Mouse (Mus musculus): ENCODE results near the gene Gm20683. TPM values are rescaled to one million over a fixed set of nuclear protein-coding genes. Genes with fewer than 3 reads are reported as not detected.

Gene Gm20683
- polyA plus RNA-seq, 1 experiment from 2014 or later = 1.3 TPM

DNA sequence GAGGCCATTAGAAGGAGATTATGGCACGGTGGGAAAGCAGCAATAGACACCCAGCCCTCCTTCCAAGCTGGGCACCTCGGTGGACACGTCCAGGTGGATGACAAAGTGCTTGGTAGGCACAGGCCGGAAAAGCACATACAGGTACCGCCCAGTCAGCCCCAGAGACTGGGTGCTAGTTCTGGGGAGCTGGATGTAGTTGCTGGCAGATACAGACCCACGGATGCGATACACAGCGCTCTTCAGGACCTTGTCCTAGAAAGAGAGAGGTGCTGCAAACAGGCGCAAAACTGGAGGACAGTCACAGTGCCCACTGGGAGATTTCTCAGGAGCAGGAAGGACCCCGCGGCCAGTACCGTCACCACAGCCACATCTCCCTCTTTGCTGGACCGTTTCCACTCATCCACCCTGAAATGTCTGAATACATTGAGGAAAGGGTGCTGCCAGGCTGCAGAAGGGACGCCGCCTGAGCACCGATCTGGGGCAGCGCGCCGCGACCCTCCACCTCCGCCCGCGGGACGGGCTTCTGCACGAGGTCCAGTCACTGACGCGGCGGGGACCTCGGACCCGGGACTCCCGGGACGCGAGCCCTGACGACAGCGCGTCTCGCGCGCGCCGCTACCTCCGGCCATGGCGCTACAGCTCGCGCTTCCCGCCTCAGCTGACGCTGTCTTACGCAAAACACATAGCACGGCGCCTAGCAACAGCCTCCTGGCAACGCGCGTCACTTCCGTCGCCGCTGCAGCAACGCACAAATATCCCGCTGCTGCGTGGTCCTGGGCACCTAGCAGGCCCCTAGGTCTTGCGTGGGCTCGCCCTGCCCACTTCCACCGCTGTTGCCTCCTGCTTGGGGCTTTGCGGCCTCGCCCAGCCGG is 19.5 kb upstream of the Gm20683 start, which contains the start of gene Wdr90:
Gene Wdr90, minus strand, starts transcription at position 670 of the 872 bp plus-strand sequence.
- Histone ChIP-seq H3K9ac (ENCODE audit: low read depth, low read length) (peak within 1 kb of the TSS; percentile 80), H3K4me2 (replicated peaks; ENCODE audit: low read depth, low read length) (peak within 1 kb of the TSS; percentile 89), H3K27me3 (ENCODE audit: control insufficient read depth, insufficient read depth, low read length) (no peaks in the 10 kb centered on the region), H3K36me3 (ENCODE audit: control insufficient read depth, insufficient read depth, low read length) (no peaks in the 10 kb centered on the region), H3K4me3 (ENCODE audit: low read depth, low read length) (peak within 1 kb of the TSS; percentile 49), H3K27ac (ENCODE audit: low read depth, low read length) (peak within 1 kb of the TSS; percentile 66), H3K9me3 (ENCODE audit: control insufficient read depth, low read length) (no peaks in the 10 kb centered on the region), H3K4me1 (replicated peaks; ENCODE audit: control insufficient read depth, insufficient read depth, low read length) (peaks cover 8% of the 10 kb centered on the region)
- ATAC-seq (ENCODE audit: low FRiP score) (peak; percentile 93), DNase-seq (ENCODE audit: low spot score) (peak; percentile 94)
- WGBS = 4% methylated on average over 65 of the region's 65 CpGs

DNA sequence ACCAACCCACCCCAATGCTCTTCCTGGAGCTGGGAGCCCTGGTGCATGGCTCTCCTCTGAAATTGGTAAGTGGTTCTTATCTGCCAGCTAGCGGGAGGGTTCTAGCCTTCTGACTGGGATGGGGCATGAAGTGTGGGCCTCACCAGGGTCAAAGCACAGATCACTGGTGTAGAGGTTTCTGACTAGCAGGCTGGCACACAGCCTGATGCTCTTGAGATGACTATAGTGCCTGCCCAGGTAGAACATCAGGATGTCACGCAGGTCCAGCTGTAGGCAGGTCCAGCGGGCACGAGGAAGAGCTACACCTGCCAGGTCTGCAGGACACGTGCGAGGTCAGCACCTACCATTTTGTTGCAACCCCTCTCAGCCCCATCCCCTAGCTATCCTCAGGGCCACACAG is 18.7 kb upstream of the Gm20683 start:
- 93% methylated on average over 6 of the region's 6 CpGs for WGBS
- Histone ChIP-seq H3K9ac (ENCODE audit: low read depth, low read length) (peak overlapping the region; percentile 80; the same call in 1 of the 2 replicates), H3K27ac (ENCODE audit: low read depth, low read length) (no peak overlapping the region), H3K36me3 (ENCODE audit: control insufficient read depth, insufficient read depth, low read length) (no peaks in the 10 kb centered on the region), H3K27me3 (ENCODE audit: control insufficient read depth, insufficient read depth, low read length) (no peaks in the 10 kb centered on the region), H3K4me3 (ENCODE audit: low read depth, low read length) (no peak overlapping the region), H3K4me1 (replicated peaks; ENCODE audit: control insufficient read depth, insufficient read depth, low read length) (peaks cover 8% of the 10 kb centered on the region), H3K9me3 (ENCODE audit: control insufficient read depth, low read length) (no peaks in the 10 kb centered on the region), H3K4me2 (replicated peaks; ENCODE audit: low read depth, low read length) (peak overlapping the region; percentile 89; the same call in 1 of the 2 replicates)
- ATAC-seq (ENCODE audit: low FRiP score) = no peak
- no peak for DNase-seq (ENCODE audit: low spot score)

DNA sequence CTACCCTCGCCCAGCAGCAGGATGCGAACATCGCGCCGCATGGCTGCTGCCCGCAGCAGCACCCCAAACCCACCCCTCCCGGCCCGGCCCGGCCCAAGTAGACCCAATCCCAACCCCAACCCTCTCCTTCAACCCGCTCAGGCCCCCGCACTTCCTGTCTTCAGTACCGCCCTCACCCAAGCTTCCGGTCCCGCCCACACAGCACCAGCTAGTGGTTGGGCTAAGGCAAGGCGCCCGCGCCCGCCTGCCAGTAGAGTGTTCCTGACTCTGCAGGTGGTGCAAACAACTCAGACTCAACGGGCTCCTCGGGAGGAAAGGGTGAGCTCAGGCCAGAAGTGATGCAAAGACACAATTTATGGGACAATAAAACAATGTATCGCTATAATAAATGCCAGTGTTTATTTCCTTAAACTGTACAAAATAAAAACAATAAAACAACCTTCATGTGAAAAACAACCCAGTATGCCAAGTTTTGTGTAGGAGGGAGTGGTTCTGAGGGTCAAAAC is 2.9 kb upstream of the Gm20683 start, which contains the start of gene Rhot2:
Gene Rhot2, minus strand, starts transcription at position 456 of the 506 bp plus-strand sequence.
- H3K36me3 ChIP-seq (ENCODE audit: control insufficient read depth, insufficient read depth, low read length) = peaks cover 18% of the 10 kb centered on the region
- H3K27me3 ChIP-seq (ENCODE audit: control insufficient read depth, insufficient read depth, low read length) = no peaks in the 10 kb centered on the region
- H3K9me3 ChIP-seq (ENCODE audit: control insufficient read depth, low read length) = no peaks in the 10 kb centered on the region
- under 1% methylated on average over 20 of the region's 21 CpGs for WGBS
- H3K9ac ChIP-seq (ENCODE audit: low read depth, low read length) = peak within 1 kb of the TSS; percentile 72
- H3K4me2 ChIP-seq (replicated peaks; ENCODE audit: low read depth, low read length) = peak within 1 kb of the TSS; percentile 67
- ATAC-seq (ENCODE audit: low FRiP score) (peak; percentile 92), DNase-seq (ENCODE audit: low spot score) (peak; percentile 97)
- peak within 1 kb of the TSS; percentile 58; the same call in 1 of the 2 replicates for H3K27ac ChIP-seq (ENCODE audit: low read depth, low read length)
- peak within 1 kb of the TSS; percentile 82 for H3K4me3 ChIP-seq (ENCODE audit: low read depth, low read length)
- H3K4me1 ChIP-seq (replicated peaks; ENCODE audit: control insufficient read depth, insufficient read depth, low read length) = no peaks in the 10 kb centered on the region; the same call in none of the 2 replicates

DNA sequence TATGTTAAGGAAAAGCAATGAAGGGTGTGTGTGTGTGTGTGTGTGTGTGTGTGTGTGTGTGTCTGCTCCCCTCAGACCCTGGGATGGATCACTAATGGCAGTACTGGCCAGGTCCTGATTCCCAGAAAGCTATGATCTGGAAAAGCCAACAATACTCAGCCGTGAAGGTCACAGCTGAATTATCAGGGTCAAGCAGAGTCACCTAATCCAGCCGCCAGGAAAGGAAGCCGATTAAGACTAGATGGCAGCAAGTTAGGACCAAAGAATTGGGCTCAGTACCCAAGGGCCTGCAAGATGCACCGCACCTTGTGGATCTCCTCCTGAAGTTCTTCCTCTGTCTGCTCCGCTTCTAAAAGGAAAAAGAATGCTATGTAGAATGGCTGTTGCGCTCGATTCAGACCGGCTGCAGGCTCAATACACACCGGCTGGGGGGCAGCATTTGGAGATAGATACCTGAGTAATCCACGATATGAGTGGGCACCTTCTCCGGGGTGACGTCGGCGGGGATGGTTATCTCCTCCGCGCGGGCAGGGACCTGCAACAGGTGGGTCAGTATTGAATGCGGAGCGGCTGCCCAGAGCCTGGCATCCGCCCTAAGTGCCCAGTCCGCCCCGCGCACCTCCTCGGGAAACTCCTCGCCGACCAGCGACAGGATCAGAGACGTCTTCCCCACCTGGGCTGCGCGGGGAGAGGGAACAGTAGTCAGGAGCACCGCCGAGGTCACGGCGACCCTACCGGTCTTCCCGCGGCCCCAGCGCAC is 2.3 kb upstream of the Gm20683 start:
- H3K27me3 ChIP-seq (ENCODE audit: control insufficient read depth, insufficient read depth, low read length) = no peaks in the 10 kb centered on the region
- ATAC-seq (ENCODE audit: low FRiP score) = peak; percentile 41; the same call in 1 of the 2 replicates

DNA sequence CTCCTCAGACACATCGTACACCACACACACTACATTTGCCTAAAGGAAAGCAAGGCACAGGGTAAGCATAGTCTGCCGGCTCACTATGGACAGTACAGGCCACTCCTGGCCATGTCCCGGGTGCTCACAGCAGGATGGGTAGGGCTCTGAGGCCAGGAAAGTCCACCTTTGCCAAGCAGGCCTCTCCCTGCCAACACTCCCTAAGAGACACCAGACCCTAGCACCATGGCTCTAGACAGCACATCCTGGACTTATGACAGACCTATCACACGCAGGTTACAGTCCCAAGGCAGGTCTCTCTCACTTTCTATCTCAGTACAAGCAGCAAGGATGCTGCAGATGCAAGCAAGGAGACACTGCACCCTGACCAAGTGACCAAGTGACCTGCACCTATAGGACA is 1.6 kb upstream of the Gm20683 start:
- H3K4me2 ChIP-seq (replicated peaks; ENCODE audit: low read depth, low read length) = peak overlapping the region; percentile 67
- DNase-seq (ENCODE audit: low spot score) (no peak), ATAC-seq (ENCODE audit: low FRiP score) (no peak)
- peak overlapping the region; percentile 82 for H3K4me3 ChIP-seq (ENCODE audit: low read depth, low read length)
- H3K4me1 ChIP-seq (replicated peaks; ENCODE audit: control insufficient read depth, insufficient read depth, low read length) = no peaks in the 10 kb centered on the region; the same call in none of the 2 replicates
- peaks cover 24% of the 10 kb centered on the region for H3K36me3 ChIP-seq (ENCODE audit: control insufficient read depth, insufficient read depth, low read length)
- peak overlapping the region; percentile 13; the same call in 1 of the 2 replicates for H3K27ac ChIP-seq (ENCODE audit: low read depth, low read length)
- peak overlapping the region; percentile 72; the same call in 1 of the 2 replicates for H3K9ac ChIP-seq (ENCODE audit: low read depth, low read length)
- 98% methylated on average over 4 of the region's 4 CpGs for WGBS
- H3K9me3 ChIP-seq (ENCODE audit: control insufficient read depth, low read length) = no peaks in the 10 kb centered on the region
- no peaks in the 10 kb centered on the region for H3K27me3 ChIP-seq (ENCODE audit: control insufficient read depth, insufficient read depth, low read length)

More for the DNA sequence above, 2.3 kb upstream of the Gm20683 start:
- H3K4me3 ChIP-seq (ENCODE audit: low read depth, low read length) = peak overlapping the region; percentile 82
- H3K27ac ChIP-seq (ENCODE audit: low read depth, low read length) = peak overlapping the region; percentile 58; the same call in 1 of the 2 replicates
- H3K4me2 ChIP-seq (replicated peaks; ENCODE audit: low read depth, low read length) = peak overlapping the region; percentile 67
- 4% methylated on average over 32 of the region's 38 CpGs for WGBS
- H3K9me3 ChIP-seq (ENCODE audit: control insufficient read depth, low read length) = no peaks in the 10 kb centered on the region
- peak overlapping the region; percentile 72 for H3K9ac ChIP-seq (ENCODE audit: low read depth, low read length)
- H3K36me3 ChIP-seq (ENCODE audit: control insufficient read depth, insufficient read depth, low read length) = peaks cover 24% of the 10 kb centered on the region
- DNase-seq (ENCODE audit: low spot score) = no peak
- no peaks in the 10 kb centered on the region; the same call in none of the 2 replicates for H3K4me1 ChIP-seq (replicated peaks; ENCODE audit: control insufficient read depth, insufficient read depth, low read length)

DNA sequence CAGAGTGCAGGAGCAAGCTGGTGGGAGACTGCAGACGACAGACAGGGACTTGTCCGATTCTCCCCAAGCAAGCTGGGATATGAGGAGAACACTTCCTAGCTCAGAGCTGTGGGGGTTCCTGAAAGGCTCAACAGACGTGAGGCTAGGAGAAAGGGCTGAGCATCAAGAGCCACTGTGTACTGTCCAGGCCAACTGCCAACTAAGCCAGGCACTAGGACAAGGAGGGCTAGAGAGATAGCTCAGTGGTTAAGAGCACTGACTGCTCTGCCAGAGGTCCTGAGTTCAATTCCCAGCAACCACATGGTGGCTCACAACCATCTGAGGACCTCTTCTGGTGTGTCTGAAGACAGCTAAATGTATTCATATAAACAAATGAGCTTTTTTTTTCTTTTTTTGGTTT is 946 bp upstream of the Gm20683 start:
- Histone ChIP-seq H3K27me3 (ENCODE audit: control insufficient read depth, insufficient read depth, low read length) (no peaks in the 10 kb centered on the region), H3K27ac (ENCODE audit: low read depth, low read length) (no peak overlapping the region), H3K9ac (ENCODE audit: low read depth, low read length) (no peak overlapping the region), H3K9me3 (ENCODE audit: control insufficient read depth, low read length) (no peaks in the 10 kb centered on the region), H3K4me1 (replicated peaks; ENCODE audit: control insufficient read depth, insufficient read depth, low read length) (peaks cover 3% of the 10 kb centered on the region), H3K4me3 (ENCODE audit: low read depth, low read length) (no peak overlapping the region), H3K4me2 (replicated peaks; ENCODE audit: low read depth, low read length) (no peak overlapping the region), H3K36me3 (ENCODE audit: control insufficient read depth, insufficient read depth, low read length) (peaks cover 24% of the 10 kb centered on the region)
- DNase-seq (ENCODE audit: low spot score) (no peak), ATAC-seq (ENCODE audit: low FRiP score) (no peak)
- 90% methylated on average over 3 of the region's 3 CpGs for WGBS

DNA sequence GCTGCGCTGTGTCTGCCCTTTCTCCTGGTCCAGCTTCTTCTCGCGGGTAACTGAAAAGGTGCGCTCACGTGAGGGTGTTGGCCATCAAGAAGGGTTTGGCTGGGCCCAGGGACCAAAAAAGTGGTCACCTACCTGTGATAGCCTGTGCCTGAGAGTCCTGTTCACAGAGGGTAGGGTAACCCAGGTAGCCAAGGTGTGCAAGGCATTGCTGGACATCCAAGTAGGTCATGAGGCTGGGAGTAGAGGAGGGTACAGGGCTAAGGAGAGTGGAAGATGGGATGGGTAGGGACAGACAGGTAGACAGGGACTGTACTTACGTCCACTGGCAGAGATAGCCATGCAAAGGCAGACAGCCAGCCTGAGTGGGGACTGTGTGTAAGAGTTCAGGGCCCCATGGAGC is 1.0 kb downstream of the Gm20683 start:
- no peak overlapping the region for H3K4me3 ChIP-seq (ENCODE audit: low read depth, low read length)
- H3K36me3 ChIP-seq (ENCODE audit: control insufficient read depth, insufficient read depth, low read length) = peaks cover 24% of the 10 kb centered on the region
- 96% methylated on average over 6 of the region's 6 CpGs for WGBS
- no peak overlapping the region for H3K9ac ChIP-seq (ENCODE audit: low read depth, low read length)
- no peak for DNase-seq (ENCODE audit: low spot score)
- no peaks in the 10 kb centered on the region for H3K9me3 ChIP-seq (ENCODE audit: control insufficient read depth, low read length)
- H3K27ac ChIP-seq (ENCODE audit: low read depth, low read length) = no peak overlapping the region
- no peaks in the 10 kb centered on the region for H3K27me3 ChIP-seq (ENCODE audit: control insufficient read depth, insufficient read depth, low read length)
- no peak overlapping the region for H3K4me2 ChIP-seq (replicated peaks; ENCODE audit: low read depth, low read length)
- H3K4me1 ChIP-seq (replicated peaks; ENCODE audit: control insufficient read depth, insufficient read depth, low read length) = peaks cover 17% of the 10 kb centered on the region
- no peak for ATAC-seq (ENCODE audit: low FRiP score)

DNA sequence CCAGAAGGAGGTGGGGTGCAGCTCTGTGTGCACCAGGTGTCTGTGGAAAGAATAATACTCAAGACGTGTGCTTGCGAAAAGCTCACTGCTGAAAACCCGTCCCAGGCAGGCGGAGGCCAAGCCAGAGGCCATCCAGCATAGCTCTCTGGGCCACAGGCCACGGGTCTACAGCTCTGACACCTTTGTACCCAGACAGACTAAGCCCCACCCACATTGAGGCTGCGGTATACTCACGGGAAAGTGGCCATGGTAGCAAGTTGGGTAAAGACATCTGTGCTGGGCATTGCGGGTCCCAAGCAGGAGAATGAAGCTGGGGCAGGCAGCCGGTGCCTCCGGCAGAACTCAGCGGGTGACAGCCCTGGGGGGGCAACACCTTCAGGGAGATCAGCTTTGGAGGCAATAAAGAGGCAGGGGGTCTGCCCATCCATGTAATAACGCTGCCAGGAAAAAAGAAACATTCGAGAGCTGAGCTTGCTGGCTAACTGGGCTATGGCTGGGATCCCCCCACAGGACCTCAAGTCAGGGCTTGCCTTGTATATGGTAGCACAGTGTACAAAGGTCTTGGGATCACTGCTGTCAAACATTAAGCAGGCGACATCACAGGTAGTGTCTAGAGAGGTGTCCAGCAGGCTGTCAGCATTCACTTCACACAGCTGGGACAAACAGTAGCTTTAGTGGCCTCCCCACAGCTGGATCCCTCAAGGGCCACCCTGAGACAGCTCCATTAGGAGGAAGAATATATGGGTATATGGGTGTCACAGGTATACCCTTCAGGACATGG is 1.9 kb downstream of the Gm20683 start:
- Histone ChIP-seq H3K4me2 (replicated peaks; ENCODE audit: low read depth, low read length) (no peak overlapping the region), H3K4me1 (replicated peaks; ENCODE audit: control insufficient read depth, insufficient read depth, low read length) (peaks cover 21% of the 10 kb centered on the region), H3K36me3 (ENCODE audit: control insufficient read depth, insufficient read depth, low read length) (peaks cover 27% of the 10 kb centered on the region), H3K4me3 (ENCODE audit: low read depth, low read length) (no peak overlapping the region), H3K27ac (ENCODE audit: low read depth, low read length) (no peak overlapping the region), H3K9ac (ENCODE audit: low read depth, low read length) (no peak overlapping the region), H3K27me3 (ENCODE audit: control insufficient read depth, insufficient read depth, low read length) (no peaks in the 10 kb centered on the region), H3K9me3 (ENCODE audit: control insufficient read depth, low read length) (no peaks in the 10 kb centered on the region)
- ATAC-seq (ENCODE audit: low FRiP score) (no peak), DNase-seq (ENCODE audit: low spot score) (no peak)
- 84% methylated on average over 14 of the region's 14 CpGs for WGBS
